Mouse (Mus musculus): ENCODE data around the gene Htt.

Gene Htt

DNA sequence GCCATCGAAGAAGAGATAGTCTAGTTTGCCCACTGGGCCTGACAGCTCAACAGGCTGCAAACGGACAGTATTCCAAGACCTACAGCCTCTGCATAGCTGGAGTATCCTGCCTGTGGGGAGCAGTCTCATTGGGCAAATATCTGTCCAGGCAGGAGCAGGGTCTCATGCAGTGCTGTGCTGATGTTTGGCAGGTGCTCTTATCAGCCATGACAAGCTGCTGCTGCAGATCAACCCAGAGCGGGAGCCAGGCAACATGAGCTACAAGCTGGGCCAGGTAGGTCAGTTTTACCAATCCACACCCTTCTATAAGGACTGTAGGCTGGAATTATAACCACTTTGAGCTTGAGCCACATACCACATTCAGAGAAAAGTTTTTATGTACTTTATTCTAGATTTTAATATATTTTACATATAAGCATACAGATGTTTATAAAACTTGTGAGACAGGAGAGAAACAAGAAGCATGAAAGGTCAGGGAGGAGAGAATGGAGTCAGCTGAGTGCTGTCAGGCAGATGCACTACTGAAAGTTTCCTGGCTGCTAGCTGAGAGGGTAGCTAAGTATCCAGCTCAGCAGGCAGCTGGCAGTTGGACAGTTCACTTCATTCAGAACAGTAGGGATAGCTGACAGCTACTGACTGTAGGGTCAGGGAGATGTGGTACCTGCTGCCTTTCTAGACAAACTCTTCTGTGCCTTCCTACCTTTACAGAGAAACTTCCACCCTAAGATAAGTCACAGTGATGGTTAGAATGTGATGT lies 135.3 kb downstream of the Htt start:
- DNase-seq, result no peak

DNA sequence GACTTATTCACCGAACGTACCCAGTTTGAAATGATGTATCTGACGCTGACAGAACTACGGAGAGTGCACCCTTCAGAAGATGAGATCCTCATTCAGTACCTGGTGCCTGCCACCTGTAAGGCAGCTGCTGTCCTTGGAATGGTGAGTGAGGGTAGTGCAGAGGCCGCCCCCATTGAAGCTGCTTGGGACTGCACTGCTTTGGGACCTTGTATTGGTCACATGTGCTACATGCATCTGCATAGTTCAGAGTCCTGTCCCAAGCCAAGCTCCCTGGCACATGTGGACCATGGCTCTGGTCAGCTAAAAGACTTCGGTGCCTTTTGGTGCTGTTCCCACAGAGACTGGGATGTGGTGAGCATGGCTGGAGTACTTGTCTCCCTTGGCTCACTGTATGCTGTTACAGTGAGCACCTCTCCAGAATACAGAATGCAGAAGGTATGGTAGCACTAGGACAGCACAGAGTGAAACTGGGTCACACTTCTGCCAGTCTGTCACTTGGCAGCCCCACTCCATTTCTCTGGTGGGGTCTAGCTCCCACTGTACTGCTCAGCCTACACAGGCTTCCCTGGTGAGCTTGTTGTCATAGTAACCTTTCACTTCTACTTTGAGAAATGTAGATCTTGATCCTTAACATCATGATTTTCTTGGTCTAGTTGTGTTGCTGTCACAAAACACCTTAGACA lies 138.4 kb downstream of the Htt start:
- DNase-seq, result no peak

DNA sequence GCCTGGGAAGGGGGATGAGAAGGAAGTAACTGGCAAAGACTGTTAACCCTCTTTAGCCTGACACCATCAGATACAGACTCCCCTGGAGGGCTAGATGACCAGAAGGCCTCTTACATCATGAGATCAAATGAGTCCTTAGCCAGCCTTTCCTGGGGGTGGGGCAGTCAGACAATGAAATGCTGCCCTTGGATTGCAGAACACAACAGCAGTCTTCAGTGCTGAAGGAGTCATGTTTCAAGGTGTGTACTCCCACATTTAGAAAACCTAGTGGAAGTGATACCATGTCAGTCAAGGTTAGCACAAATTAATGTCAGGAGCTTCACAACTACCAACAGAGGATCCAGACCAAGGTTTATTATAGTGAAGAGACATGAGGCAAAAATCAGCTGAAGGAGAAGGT lies 140.8 kb downstream of the Htt start:
- no peak for DNase-seq

DNA sequence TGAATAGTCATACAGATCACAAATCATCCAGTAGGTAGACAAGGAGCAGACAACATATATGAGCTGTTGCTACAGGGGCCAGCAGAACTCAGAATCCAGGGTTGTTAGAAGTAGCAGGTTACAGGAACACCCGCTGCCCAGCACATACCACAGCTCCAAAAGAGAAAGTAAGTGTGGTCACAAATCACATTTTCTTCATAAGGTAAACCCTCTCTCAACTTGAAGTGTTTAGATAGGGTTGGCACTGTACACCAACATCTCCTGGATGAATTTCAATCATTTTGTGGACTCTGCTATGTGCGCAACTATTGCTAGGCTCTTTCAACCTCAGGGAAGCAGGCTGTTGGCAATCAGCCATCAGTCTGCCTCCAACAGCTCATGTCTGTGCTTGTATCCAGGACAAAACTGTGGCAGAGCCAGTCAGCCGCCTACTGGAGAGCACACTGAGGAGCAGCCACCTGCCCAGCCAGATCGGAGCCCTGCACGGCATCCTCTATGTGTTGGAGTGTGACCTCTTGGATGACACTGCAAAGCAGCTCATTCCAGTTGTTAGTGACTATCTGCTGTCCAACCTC lies 141.4 kb downstream of the Htt start:
- DNase-seq, result no peak

DNA sequence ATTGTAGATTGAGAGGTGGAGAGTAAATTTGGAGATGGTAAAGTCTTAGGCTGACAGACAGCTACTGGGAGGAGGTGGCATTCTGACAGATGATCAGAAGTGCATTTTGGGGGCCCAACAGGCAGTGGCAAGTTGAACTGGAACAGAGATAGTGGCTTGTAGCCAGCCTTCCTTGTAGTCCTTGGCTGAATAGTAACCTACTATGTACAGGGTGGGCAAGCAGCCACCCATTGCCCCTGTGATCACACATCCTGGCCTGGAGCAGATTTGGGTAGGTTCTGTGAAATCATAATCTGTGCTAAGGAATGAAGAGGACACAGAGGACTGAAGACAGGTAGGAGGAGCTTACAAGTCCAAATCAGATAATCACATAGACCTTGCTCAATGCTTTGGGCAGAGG lies 142.9 kb downstream of the Htt start:
- DNase-seq, result no peak

DNA sequence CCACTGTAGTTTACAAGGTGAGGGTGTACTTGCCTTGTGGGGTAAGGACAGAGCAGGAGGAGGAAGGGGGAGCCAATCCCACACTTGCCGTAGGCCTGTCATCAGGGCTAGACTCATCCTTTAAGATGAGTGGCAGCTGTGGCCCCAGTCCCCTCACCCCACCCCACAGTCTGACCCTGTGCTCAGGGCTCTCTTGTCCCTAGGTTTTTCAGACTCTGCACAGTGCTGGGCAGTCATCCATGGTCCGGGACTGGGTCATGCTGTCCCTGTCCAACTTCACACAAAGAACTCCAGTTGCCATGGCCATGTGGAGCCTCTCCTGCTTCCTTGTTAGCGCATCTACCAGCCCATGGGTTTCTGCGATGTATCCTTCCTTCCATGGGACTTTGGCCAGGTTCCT lies 145.7 kb downstream of the Htt start:
- DNase-seq, result no peak

DNA sequence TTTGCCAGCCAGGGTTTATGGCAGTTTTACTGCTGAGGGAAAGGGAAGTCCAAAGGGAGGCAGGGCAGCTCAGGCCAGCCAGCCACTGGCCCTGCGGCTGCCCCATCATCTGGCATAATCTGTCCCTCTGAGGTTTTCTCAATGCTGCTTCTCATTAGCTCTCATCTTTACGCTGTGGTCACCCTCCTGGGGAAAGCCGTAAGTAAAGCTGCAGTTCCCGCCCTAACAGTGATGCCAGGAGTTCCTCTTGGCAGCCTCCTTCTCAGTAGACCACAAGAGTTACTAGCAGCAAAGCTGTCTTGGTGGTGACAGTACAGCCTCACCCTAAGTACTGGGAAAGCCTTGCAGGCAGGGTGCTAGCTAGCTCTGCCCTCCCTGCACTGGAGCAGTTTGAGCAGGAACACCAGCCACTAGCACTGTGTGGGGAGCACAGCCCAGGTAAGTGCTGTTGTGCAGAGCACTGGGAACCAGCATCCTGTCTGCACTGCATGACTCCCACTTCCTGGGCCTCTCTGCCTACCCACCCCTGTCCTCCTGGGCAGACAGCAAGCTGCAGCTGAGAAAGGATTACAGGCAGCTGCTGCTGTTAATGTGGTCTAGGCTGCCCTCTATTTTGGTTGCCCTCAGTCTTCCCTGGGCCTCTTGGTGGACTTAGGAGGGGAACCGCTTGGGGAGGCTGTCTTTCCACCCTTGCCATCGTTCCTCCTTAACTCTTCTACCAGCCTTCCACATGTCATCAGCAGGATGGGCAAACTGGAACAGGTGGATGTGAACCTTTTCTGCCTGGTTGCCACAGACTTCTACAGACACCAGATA lies 146.6 kb downstream of the Htt start, which contains the start of gene Msantd1:
Gene Msantd1, plus strand, starts transcription at position 103 of the 816 bp plus-strand sequence.
- DNase-seq, result peak; percentile 65

DNA sequence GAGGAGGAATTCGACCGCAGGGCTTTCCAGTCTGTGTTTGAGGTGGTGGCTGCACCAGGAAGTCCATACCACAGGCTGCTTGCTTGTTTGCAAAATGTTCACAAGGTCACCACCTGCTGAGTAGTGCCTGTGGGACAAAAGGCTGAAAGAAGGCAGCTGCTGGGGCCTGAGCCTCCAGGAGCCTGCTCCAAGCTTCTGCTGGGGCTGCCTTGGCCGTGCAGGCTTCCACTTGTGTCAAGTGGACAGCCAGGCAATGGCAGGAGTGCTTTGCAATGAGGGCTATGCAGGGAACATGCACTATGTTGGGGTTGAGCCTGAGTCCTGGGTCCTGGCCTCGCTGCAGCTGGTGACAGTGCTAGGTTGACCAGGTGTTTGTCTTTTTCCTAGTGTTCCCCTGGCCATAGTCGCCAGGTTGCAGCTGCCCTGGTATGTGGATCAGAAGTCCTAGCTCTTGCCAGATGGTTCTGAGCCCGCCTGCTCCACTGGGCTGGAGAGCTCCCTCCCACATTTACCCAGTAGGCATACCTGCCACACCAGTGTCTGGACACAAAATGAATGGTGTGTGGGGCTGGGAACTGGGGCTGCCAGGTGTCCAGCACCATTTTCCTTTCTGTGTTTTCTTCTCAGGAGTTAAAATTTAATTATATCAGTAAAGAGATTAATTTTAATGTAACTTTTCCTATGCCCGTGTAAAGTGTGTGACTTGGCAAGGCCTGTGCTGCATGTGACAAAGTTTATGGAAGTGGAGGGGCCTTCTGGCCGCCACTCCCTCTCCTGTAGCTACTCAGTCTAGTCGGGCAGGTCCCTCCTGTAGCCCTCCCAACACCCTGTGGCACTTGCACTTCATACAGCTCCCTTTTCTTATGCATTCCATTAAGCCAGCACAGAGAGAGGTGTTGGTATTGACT lies 147.4 kb downstream of the Htt start:
- DNase-seq, result peak; percentile 69

DNA sequence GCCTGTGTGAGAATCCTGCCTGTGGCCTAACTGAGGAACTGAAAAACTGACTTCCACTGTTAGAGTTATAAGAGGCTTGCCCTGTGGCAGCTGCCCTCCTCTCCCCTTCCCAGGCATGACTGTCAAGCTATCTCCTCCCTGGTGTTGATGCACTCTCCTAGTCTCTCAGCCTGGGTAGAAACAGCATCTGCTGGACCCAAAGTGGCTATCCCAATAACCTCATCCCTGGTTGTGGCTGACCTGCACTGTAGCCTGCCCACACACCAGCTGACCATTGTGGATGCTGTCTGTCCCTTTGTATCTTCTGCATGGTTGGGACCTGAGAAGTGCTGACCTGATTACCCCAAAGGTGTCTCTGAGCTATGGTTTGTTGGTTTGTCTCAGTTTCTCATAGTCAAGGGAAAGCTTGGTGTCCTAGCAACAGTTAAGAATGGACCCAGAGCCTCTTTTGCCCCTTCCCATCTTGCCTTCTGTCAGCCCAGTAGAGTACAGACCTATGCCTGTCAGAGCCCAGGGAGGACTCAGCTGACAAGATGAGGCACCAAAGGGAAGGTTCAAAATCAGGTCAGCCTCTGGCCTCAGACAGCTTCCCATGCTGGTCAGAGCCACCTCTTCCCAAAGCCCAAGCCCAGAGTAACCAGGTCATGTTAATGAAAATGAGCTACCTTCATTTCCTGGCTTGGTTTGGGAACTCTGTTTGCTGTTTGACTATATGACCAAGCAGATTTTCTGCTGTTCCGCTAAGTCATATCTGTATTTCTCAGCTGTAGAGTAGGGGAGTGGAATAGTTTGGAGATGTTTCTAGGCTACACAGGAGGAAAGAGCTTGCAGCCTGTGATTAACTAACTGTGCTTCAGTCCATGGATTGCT lies 148.3 kb downstream of the Htt start:
- DNase-seq, result no peak

DNA sequence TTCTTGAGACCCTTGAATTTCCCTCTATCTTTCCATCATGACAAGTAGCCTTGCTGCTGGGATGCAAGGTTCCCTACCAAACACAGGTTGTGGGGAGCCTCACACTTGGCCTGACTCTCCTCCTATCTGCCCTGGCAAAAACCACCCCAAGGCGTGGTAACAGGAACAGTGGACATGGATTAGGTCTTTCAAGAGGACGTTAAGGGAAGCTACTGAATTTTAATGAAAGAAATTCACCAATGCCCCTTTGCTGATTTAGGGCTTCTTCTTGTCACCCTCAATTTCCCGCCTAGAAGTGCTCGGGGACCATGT lies 148.9 kb downstream of the Htt start:
- no peak for DNase-seq

DNA sequence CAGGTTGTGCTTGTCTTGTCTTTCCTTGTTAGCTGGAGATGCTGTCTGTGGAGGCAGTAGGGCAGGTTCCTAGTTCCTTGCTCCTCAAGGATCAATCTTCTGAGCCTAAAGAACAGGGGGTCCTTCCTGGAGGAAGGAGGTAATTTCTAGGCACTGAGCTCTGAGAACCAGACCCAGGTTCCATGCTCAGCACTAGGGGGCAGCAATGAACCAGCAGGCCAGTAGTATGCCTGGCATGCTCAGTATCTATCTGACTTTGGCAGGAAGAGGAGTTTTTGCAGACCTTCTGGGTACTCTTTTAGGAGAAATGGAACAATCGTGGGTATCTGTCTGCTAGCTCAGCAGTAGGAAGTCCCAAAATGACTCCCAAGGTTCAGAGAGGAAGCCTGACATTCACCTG lies 154.3 kb downstream of the Htt start:
- peak; percentile 75 for DNase-seq

DNA sequence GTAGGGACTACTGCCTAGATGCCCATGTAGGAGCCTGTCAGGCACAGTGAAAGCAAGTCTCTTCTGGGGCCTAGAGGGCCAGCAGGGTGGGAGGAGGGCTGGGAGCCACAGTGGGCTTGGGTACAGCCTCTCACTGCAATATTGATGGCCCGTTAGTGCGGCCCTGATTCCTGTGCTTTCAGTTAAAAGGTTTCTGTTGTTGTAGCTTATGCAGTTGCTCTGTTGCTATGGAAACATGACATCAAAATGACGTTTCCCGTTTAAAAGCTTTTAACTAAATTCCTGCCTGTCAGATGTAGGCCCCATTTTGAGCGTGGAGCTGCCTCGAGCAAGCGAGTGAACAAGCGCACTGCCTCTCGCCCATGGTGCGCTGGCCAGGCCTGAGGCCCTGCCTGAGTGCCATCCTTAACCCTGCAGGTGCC lies 155.7 kb downstream of the Htt start:
- DNase-seq, result no peak

DNA sequence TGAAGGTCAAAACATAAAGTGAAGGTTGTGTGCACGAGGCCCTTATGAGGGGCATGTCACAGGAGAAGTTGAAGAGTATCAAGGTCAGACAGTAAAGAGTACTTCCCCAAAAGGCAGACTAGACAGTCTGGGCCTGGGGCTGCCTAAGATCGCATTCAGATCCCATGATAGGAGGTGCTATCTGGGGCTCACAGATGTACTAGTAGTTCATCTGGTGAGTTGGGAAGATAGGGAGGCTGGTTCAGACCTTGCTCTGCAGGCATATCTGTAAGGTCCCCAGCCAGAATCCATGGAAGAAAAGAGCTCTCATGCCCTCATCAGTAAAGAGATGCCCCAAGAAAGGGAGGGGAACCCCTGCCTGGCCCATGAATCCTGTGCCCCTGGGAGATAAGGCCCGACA lies 157.2 kb downstream of the Htt start:
- DNase-seq, result no peak

DNA sequence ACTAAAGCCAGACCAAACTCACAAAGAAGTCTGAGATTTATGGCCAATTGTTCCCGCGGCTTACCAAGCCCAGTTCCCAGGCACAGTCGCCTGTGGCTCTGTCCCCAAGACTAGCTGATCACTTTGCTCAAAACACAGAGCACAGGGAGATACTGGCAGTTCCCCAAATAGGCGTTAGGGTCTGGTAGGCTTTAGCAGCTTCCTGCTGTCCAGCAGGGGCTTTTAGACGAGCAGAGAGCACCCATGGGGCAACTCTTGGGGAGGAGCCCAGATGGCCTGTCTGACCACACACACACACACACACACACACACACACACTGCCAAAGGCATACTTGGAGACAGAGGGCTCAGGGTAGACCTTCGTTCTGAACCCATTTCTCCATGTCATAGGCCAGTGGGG lies 161.0 kb downstream of the Htt start:
- no peak for DNase-seq

DNA sequence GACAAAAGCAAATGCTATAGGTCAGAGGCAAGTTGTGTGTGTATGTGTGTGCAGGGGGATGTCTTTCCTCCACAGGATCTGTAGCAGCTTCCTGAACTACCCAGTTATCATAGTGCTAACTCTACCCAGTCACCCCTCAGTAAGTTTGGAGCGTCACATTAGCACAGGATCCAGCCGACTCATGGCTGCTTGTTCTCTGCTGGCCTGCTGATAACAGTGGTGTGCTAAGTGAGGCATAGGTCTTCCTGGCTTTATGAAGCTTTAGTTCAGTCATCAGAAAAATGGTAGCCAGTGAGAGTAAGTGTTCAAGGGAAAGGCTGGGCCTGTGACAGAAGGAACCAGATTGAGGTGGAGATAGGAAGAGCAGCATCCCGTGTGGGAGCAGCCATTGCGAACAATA lies 162.4 kb downstream of the Htt start:
- DNase-seq, result no peak

DNA sequence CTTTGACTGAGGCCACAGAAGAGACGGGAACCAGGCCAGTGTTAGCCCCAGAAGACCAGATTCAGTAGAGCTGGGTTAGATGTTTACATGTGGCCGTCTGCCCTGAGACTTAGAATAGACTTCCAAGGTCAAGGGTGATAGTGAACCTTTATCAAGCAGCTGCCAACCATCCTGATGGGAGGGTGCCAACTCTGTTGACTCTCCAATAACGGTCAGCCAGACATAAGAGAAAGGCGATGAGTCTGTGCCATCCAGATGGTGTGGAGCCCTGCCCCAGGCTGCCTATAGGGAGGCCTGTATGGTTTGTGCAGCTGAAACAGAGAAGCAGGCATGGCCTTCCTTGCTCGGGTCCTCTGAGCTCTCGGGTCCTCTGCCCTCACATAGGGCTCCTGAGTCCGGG lies 163.0 kb downstream of the Htt start:
- DNase-seq, result no peak

DNA sequence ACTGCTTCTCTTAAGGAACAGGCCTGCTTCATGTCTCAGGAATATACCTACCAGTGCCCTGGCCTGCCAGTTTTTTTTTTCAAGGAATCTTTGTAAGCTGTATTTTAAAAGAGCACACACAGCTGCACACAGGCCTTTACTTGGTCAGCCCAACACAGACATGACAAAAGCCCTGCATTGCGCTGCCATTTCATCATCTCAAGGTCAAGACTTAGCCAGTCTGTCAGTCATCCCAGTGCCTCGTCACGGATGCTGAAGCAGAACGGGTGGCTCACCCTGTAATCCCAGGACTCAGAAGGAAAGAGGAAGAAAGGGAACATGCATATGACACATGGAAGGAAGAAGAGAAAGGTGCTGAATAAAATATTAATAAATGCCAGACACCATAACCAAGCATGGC lies 166.1 kb downstream of the Htt start:
- no peak for DNase-seq

DNA sequence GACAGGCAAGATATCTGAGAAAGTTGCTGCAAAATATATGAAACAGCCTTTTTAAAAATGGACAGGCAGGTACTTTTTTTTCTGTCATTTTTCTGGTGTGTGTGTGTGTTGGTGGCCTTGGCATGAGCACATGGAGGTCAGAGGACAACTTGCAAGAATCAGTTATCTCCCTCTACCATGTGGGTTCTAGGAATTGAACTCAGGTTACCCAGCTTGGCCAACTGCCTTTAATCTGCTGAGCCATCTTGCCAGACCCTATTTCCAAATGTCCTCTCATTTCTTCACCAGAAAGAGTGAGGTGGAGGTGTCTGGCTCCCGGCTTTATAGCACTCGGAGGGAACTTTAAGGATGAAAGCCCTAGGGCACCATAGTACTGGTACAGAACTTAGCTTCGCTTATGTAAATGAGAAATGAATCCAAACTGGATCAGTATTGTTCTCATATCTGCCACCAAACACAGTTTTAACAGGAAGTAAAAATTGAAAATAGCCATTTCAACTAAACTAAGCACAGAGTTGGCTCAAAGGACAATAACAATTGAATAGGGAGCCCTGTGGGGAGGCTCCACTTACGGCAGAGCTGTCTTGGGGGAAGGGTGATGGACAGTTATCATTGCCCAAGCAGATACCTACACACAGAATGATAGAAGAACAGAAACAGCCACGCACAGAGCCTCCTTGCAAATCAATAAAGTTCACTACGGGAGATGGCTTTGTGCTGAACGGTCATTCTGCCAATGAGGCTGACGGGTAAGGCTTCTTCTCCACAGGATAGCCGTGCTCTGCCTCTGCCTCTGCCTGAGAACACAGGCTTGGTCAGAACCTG lies 168.8 kb downstream of the Htt start:
- no peak for DNase-seq

DNA sequence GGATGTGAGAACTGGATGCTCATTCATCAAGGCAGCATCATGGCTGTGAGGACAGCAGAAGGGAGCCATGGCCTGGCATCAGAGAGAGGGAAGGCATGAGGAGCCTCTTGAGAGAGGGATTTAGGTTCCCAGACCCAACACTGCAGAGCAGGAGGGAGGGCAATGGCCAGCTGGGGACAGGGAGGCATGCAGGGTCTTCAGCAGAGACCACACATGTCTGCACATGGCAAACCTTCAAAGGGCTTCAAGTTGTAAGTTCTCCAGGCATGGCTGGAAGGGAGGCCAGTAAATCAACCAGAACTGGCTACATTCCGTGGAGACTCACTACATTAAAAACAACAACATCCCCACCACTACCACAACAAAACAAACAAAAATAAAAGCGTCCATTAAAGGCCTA lies 169.6 kb downstream of the Htt start:
- no peak for DNase-seq

Measured in thymus, postnatal 25 days (tissue).